Mouse (Mus musculus) left cerebral cortex, adult 11 months (tissue): ENCODE measurements around the gene Olfr434.
"Not testable (repeated sequence)": the region's sequence is repeated elsewhere in the genome, so short reads cannot be mapped to it uniquely, and the experiment has no call there.

Experiments
- DNase-seq: peaks from one replicate; pipeline ENCODE4 v3.0.0; 2022; ENCODE audit warnings: low spot score

Olfr434 gene

GRCm38 (mm10) chr6:43212873-43213272 lies at the start of gene Olfr434:
TSS of gene Olfr434 (plus strand) at chr6:43213021.
- peak; percentile 31 for DNase-seq

GRCm38 (mm10) chr6:43167246-43167645 lies 45.6 kb upstream of the Olfr434 start:
- DNase-seq = no peak

DNA sequence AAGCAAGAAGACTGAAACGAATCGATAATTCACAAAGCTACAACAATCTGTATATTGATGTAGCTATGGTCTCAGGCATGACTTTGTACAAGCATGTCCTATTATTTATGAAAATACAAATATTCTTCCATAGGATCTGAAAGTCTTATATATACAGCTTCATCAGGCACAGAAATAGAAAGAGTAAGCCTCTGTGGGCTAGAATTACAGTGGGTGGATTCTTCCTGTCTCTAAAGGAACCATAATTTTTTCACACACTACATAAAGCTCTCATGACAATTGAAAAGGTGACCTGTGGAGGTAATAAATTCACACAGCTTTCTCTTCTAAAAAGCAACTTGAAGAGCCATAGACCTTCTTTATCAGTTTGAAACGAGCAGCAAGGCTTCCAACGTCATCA lies 41.0 kb upstream of the Olfr434 start, which contains the start of gene Olfr13:
TSS of gene Olfr13 (plus strand) at position 301 of the 400 bp plus-strand sequence.
- DNase-seq = no peak

DNA sequence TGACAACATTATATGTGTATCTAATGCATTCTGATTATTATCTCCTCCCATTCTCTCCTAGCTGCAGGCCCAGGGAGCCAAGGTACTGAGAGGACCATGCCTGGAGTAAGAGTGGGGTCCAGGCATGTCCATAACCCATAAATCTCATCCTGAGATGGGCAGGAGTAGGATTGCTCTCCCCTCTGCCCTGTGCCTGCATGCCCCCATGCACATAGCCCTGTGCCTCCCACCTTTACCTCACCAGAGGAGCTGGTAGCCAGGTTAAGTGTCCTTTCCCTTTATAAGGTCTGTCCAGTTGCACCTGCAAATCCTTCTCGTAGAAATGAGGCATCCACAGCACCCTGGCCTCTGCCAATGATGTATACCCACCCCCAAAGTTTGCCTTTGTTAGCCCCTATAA lies 34.7 kb upstream of the Olfr434 start:
- DNase-seq = no peak

- DNase-seq = no peak
Observed at GRCm38 (mm10) chr6:43178584-43179501, 34.0 kb upstream of the Olfr434 start.

DNA sequence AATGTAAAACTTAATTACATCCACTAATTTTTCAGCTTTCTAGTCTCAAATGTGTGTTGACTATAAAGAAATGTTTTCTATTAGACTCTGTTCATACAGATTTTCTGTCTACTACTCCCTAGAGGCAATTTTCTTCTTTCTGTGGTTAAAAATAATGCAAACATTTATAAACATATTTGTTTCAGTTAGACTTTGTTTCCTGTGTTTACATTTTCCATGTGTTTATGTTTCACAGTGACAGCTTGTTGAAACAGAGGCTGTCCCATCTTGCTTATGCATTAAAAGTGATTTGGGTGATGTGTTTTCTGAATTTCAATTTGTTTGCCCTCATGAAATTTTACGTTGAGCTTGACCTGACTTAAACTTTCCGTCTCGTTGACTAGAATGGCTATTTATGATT lies 21.8 kb upstream of the Olfr434 start:
- DNase-seq = no peak

- DNase-seq = no peak
Observed at GRCm38 (mm10) chr6:43196781-43197180, 16.0 kb upstream of the Olfr434 start, which contains the start of gene Olfr435. TSS of gene Olfr435 (plus strand) at chr6:43197146.

GRCm38 (mm10) chr6:43198094-43198493 lies 14.7 kb upstream of the Olfr434 start:
- DNase-seq = no peak

DNA sequence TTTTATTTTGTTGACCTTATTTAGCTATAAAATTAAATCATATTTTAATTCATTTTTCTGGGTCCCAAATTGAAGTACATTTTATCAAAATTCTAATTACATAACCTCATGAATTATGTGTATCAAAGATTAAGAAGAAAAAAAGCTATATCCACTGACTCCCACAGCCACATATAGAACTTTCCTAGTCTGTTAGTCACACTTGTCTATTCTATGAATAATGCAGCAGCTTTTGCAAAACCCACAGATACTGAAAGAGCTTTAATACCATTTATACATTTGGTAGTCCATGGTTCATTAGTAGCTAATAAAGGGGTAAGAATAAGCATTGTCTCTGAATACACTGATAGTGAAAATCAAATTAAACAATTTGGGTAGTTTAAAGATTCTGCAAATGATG lies 10.0 kb upstream of the Olfr434 start:
- DNase-seq = no peak

DNA sequence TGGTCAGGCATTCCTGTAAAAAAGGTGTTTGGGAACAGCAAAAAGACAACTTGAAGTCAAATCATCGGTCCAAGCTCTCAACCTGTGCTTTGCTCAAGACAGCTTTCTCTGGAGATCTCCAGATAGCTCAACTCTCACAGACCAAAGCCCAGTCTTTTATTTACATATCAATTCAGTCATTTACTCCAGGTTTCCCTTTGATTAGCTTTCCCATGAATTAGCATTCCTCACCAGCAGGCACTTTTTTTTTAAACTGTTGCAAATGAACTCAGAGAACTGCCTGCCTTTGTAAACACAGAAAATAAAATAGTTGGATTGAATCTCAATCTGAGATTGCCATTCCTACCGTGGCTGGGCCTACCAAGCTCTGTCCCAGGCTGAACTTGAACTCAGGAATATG lies 7.5 kb upstream of the Olfr434 start:
- no peak for DNase-seq

DNA sequence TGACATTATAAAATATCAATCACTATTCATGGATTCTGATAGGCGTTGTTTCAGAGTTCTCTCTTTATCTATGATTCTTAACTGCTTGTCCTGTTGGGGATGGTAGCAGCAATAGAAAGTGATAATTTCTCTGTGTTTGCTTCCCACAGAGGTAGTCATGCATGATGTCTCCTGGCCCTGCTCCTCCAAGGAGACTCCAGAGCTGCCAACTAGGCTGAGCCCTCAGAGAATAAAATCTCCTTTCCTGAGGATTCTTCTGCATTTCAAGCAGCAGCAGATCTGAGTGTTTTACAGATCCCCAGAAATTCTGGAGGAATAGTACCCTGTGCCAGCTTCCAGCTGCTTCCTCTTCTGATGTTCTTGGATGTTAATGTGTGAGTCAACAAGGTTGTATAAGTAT lies 18.4 kb downstream of the Olfr434 start, which contains the start of gene Olfr47:
TSS of gene Olfr47 (plus strand) at position 275 of the 400 bp plus-strand sequence.
- not testable (repeated sequence) for DNase-seq

GRCm38 (mm10) chr6:43242061-43242460 lies 29.2 kb downstream of the Olfr434 start:
- DNase-seq = no peak

GRCm38 (mm10) chr6:43247396-43247795 lies 34.6 kb downstream of the Olfr434 start:
- DNase-seq = no peak

DNA sequence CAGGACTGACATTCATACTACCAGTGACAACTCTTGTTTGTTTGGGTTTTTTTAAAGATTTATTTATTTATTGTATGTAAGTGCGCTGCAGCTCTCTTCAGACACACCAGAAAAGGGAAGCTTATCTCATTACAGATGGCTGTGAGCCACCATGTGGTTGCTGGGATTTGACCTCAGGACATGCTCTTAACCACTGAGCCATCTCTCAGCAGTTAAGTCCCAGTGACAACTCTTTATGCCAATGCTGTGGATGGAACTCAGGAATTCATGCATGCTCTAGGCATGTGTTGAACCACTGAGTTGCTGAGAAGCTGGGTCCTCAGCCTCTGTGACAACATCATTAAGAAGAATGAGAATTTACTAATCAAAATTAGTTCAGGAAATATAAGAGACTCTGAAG lies 40.2 kb downstream of the Olfr434 start:
- no peak for DNase-seq

DNA sequence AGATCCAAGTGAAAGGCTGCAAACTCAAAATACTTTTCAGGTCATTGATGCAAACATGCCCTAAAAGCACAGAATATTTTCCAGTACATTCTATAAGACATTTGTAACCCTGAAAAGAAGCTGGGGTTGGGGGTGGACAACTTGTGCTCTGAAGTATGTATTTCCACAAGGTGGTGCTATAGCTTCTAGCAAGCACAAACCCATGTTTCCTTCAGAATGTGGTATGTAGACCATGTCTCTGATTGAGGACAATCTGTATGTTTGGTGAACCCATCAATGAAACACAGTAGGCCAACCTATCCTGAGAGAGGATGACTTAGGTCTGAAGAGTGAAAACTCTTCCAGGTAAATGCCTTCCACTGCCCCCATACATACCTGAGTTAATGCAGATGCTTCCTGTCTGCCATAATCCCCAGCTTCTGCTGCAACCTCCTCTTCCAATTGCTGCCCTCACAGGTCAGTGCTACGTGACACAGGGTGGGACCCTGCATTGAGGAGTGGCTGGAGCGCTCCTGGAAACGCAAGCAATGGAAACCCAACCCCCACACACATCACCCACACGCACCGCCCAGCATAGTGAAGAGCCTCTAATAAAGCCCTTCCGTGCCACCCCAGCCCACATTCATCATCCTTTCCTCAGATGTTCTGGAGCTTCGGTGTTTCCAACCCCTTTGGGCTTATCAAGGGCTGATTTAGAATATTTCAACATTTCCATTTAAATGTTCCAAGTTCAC lies 41.5 kb downstream of the Olfr434 start:
- no peak for DNase-seq

GRCm38 (mm10) chr6:43260756-43261155 lies 47.9 kb downstream of the Olfr434 start:
- no peak for DNase-seq

DNA sequence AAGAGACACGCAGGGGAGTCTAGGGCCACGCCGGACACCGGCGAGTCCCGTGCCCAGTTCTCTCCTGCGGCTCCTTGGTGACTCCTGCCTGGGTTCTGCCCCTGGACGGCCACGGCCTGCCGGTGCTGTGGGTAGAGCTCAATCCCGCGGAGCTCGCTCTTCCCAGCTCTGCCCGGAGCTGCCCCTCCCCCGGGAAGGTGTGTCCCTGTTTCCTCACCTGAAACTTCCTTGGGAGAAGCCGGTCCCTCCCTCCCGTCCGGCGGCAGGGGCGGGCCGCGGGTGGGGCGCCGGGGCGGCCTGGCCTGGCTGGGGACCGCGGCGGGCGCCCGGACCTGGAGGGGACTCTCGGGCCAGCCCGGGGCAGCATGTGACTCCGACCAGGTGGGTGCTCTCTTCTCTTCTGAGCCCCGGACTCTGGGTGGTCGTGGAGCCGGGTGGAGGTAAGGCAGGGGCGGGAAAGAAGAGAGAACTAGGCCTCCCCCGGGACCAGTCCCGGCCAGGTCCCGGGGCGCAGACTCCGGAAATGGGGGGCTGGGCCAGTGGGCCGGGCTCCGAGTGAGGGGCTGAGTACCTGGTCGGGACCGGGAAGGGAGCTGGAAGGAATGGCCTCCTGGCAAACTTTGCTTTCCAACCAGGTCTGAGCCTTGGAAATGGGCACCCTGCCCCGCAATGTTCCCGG lies 52.7 kb downstream of the Olfr434 start, which contains the start of gene Arhgef5:
TSS of gene Arhgef5 (plus strand) at position 220 of the 679 bp plus-strand sequence.
- DNase-seq = no peak

GRCm38 (mm10) chr6:43266356-43266755 lies 53.5 kb downstream of the Olfr434 start:
- DNase-seq = no peak
